Mouse (Mus musculus): ENCODE results near the gene Foxj3.

DNA sequence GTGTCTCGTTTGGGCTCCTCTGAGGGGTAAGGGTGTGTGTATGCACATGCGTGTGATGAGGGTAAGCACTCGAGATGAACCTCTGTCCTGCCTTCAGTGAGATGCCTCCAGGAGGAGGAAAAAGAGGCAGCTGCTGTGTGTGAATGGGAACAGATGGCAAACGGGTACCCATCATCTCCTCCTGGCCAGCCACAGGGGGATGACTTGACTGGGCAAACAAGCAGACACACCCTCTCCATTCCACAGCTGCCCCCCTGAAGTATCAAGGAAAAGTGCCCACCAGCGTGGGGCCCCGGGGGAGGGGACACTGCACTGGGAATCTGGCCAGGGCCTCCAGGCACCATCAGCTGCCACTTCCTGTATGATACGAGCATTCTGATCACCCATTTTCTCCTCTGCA is 96.5 kb downstream of the Foxj3 start:
- TF ChIP-seq E2F4 (IDR thresholded peaks at IDR 0.05; ENCODE audit: insufficient replicate concordance, low read depth, low read length) (no peak), ZC3H11A (IDR thresholded peaks at IDR 0.05; ENCODE audit: low read depth, low read length) (no peak), CTCF (conservative IDR thresholded peaks at IDR 0.05 in 1 of 2, IDR thresholded peaks at IDR 0.05 in 1 of 2; ENCODE audit: low read depth in 2 of 2, low read length in 2 of 2) (no peak), SIN3A (IDR thresholded peaks at IDR 0.05; ENCODE audit: low read length) (no peak), POLR2A (IDR thresholded peaks at IDR 0.05; ENCODE audit: low read depth, low read length) (no peak), MYC (IDR thresholded peaks at IDR 0.05; ENCODE audit: low read depth, low read length) (no peak), UBTF (IDR thresholded peaks at IDR 0.05; ENCODE audit: low read depth, low read length) (no peak), CHD1 (IDR thresholded peaks at IDR 0.05; ENCODE audit: low read depth, low read length) (no peak), MAX (IDR thresholded peaks at IDR 0.05; ENCODE audit: low read length) (no peak), EP300 (IDR thresholded peaks at IDR 0.05; ENCODE audit: low read length) (no peak), POLR2AphosphoS2 (IDR thresholded peaks at IDR 0.05; ENCODE audit: low read depth, low read length) (no peak), USF2 (conservative IDR thresholded peaks at IDR 0.05; ENCODE audit: low read depth, low read length) (no peak)

Data from CH12.LX (cell line).